Mouse (Mus musculus): ENCODE data around the gene Htra2. TPM values are rescaled to one million over a fixed set of nuclear protein-coding genes. Genes with fewer than 3 reads are reported as not detected.

Htra2 gene
- polyA plus RNA-seq, 1 experiment from 2014 or later, result 50.5 TPM

GRCm38 (mm10) chr6:83066441-83066840 lies 11.4 kb upstream of the Htra2 start:
- no peaks in the 10 kb centered on the region for H3K9me3 ChIP-seq (ENCODE audit: low read length)
- no peak overlapping the region for H3K4me2 ChIP-seq (replicated peaks; ENCODE audit: low read depth, low read length)
- 25% methylated on average over 6 of the region's 6 CpGs for WGBS
- H3K27me3 ChIP-seq (replicated peaks; ENCODE audit: insufficient read depth, low read length), result peaks cover 80% of the 10 kb centered on the region
- no peak for TF ChIP-seq EP300 (IDR thresholded peaks at IDR 0.05)
- no peak for TF ChIP-seq CTCF (IDR thresholded peaks at IDR 0.05)
- peaks cover 3% of the 10 kb centered on the region; the same call in 1 of the 2 replicates for H3K4me1 ChIP-seq (ENCODE audit: insufficient read depth, low read depth, low read length)
- no peak overlapping the region for H3K9ac ChIP-seq (replicated peaks; ENCODE audit: low read depth)
- ATAC-seq, result no peak
- no peaks in the 10 kb centered on the region for H3K36me3 ChIP-seq (ENCODE audit: insufficient read depth, low read length)
- H3K27ac ChIP-seq (ENCODE audit: low read length), result no peak overlapping the region
- DNase-seq (ENCODE audit: low spot score), result no peak
- no peak overlapping the region; the same call in 1 of the 2 replicates for H3K4me3 ChIP-seq (ENCODE audit: low read depth, low read length)

- ATAC-seq (no peak), DNase-seq (ENCODE audit: low spot score) (no peak)
- no peak for TF ChIP-seq CTCF (IDR thresholded peaks at IDR 0.05)
- no peak for TF ChIP-seq EP300 (IDR thresholded peaks at IDR 0.05)
- Histone ChIP-seq H3K4me1 (ENCODE audit: insufficient read depth, low read depth, low read length) (peaks cover 3% of the 10 kb centered on the region; the same call in 1 of the 2 replicates), H3K4me3 (ENCODE audit: low read depth, low read length) (no peak overlapping the region; the same call in 1 of the 2 replicates), H3K4me2 (replicated peaks; ENCODE audit: low read depth, low read length) (no peak overlapping the region), H3K36me3 (ENCODE audit: insufficient read depth, low read length) (no peaks in the 10 kb centered on the region), H3K9ac (replicated peaks; ENCODE audit: low read depth) (no peak overlapping the region), H3K9me3 (ENCODE audit: low read length) (no peaks in the 10 kb centered on the region), H3K27ac (ENCODE audit: low read length) (no peak overlapping the region), H3K27me3 (replicated peaks; ENCODE audit: insufficient read depth, low read length) (peaks cover 76% of the 10 kb centered on the region)
- 30% methylated on average over 8 of the region's 8 CpGs for WGBS
Measured at GRCm38 (mm10) chr6:83065995-83066394, 10.9 kb upstream of the Htra2 start.

- no peak overlapping the region for H3K27ac ChIP-seq (ENCODE audit: low read length)
- H3K9me3 ChIP-seq (ENCODE audit: low read length), result no peaks in the 10 kb centered on the region
- no peak overlapping the region for H3K9ac ChIP-seq (replicated peaks; ENCODE audit: low read depth)
- H3K27me3 ChIP-seq (replicated peaks; ENCODE audit: insufficient read depth, low read length), result peaks cover 13% of the 10 kb centered on the region; the same call in 1 of the 2 replicates
- TF ChIP-seq EP300 (IDR thresholded peaks at IDR 0.05), result no peak
- TF ChIP-seq CTCF (IDR thresholded peaks at IDR 0.05), result no peak
- H3K36me3 ChIP-seq (ENCODE audit: insufficient read depth, low read length), result 0 out of 2 replicates have a peak, but pooled peaks cover 8% of the 10 kb centered on the region
- no peak for DNase-seq (ENCODE audit: low spot score)
- peaks cover 7% of the 10 kb centered on the region; the same call in 1 of the 2 replicates for H3K4me1 ChIP-seq (ENCODE audit: insufficient read depth, low read depth, low read length)
- no peak overlapping the region for H3K4me2 ChIP-seq (replicated peaks; ENCODE audit: low read depth, low read length)
- ATAC-seq, result no peak
- no peak overlapping the region for H3K4me3 ChIP-seq (ENCODE audit: low read depth, low read length)
- WGBS, result 88% methylated on average over 2 of the region's 2 CpGs
Measured at GRCm38 (mm10) chr6:83058725-83059124, 3.7 kb upstream of the Htra2 start.

GRCm38 (mm10) chr6:83057790-83058189 lies 2.7 kb upstream of the Htra2 start, which contains the start of gene Dqx1:
Gene Dqx1 (plus strand): TSS chr6:83057844.
- ATAC-seq (peak; percentile 14), DNase-seq (ENCODE audit: low spot score) (peak; percentile 80)
- no peaks in the 10 kb centered on the region for H3K9me3 ChIP-seq (ENCODE audit: low read length)
- peaks cover 11% of the 10 kb centered on the region; the same call in 1 of the 2 replicates for H3K27me3 ChIP-seq (replicated peaks; ENCODE audit: insufficient read depth, low read length)
- 49% methylated on average over 3 of the region's 3 CpGs for WGBS
- no peak within 1 kb of the TSS for H3K27ac ChIP-seq (ENCODE audit: low read length)
- H3K4me3 ChIP-seq (ENCODE audit: low read depth, low read length), result no peak within 1 kb of the TSS
- peaks cover 16% of the 10 kb centered on the region for H3K4me1 ChIP-seq (ENCODE audit: insufficient read depth, low read depth, low read length)
- H3K36me3 ChIP-seq (ENCODE audit: insufficient read depth, low read length), result 0 out of 2 replicates have a peak, but pooled peaks cover 8% of the 10 kb centered on the region
- no peak within 1 kb of the TSS for H3K9ac ChIP-seq (replicated peaks; ENCODE audit: low read depth)
- H3K4me2 ChIP-seq (replicated peaks; ENCODE audit: low read depth, low read length), result no peak within 1 kb of the TSS; the same call in 1 of the 2 replicates
- TF ChIP-seq CTCF (IDR thresholded peaks at IDR 0.05) (no peak), EP300 (IDR thresholded peaks at IDR 0.05) (no peak)

- peak within 1 kb of the TSS; percentile 74 for H3K4me3 ChIP-seq (ENCODE audit: low read depth, low read length)
- ATAC-seq (peak; percentile 97), DNase-seq (ENCODE audit: low spot score) (peak; percentile 98)
- H3K9ac ChIP-seq (replicated peaks; ENCODE audit: low read depth), result peak within 1 kb of the TSS; percentile 91
- WGBS, result under 1% methylated on average over 52 of the region's 64 CpGs
- TF ChIP-seq CTCF (IDR thresholded peaks at IDR 0.05) (no peak), EP300 (IDR thresholded peaks at IDR 0.05) (peak; percentile 73)
- H3K36me3 ChIP-seq (ENCODE audit: insufficient read depth, low read length), result 0 out of 2 replicates have a peak, but pooled peaks cover 8% of the 10 kb centered on the region
- peak within 1 kb of the TSS; percentile 93 for H3K27ac ChIP-seq (ENCODE audit: low read length)
- peak within 1 kb of the TSS; percentile 99 for H3K4me2 ChIP-seq (replicated peaks; ENCODE audit: low read depth, low read length)
- H3K9me3 ChIP-seq (ENCODE audit: low read length), result no peaks in the 10 kb centered on the region
- no peaks in the 10 kb centered on the region for H3K27me3 ChIP-seq (replicated peaks; ENCODE audit: insufficient read depth, low read length)
- H3K4me1 ChIP-seq (ENCODE audit: insufficient read depth, low read depth, low read length), result peaks cover 19% of the 10 kb centered on the region
Measured at GRCm38 (mm10) chr6:83054074-83054851, 810 bp downstream of the Htra2 start, which contains the start of gene Aup1. Gene Aup1 (plus strand): TSS chr6:83054521.

GRCm38 (mm10) chr6:83053136-83053960 lies 1.7 kb downstream of the Htra2 start:
- H3K4me2 ChIP-seq (replicated peaks; ENCODE audit: low read depth, low read length), result peak overlapping the region; percentile 99
- peak overlapping the region; percentile 74 for H3K4me3 ChIP-seq (ENCODE audit: low read depth, low read length)
- no peaks in the 10 kb centered on the region for H3K9me3 ChIP-seq (ENCODE audit: low read length)
- no peaks in the 10 kb centered on the region for H3K27me3 ChIP-seq (replicated peaks; ENCODE audit: insufficient read depth, low read length)
- H3K36me3 ChIP-seq (ENCODE audit: insufficient read depth, low read length), result 0 out of 2 replicates have a peak, but pooled peaks cover 8% of the 10 kb centered on the region
- WGBS, result 1% methylated on average over 26 of the region's 26 CpGs
- ATAC-seq (no peak), DNase-seq (ENCODE audit: low spot score) (peak; percentile 62)
- peak overlapping the region; percentile 60 for H3K27ac ChIP-seq (ENCODE audit: low read length)
- 0 out of 2 replicates have a peak, but pooled peaks have one; percentile 1 for TF ChIP-seq CTCF (IDR thresholded peaks at IDR 0.05)
- no peak for TF ChIP-seq EP300 (IDR thresholded peaks at IDR 0.05)
- peaks cover 19% of the 10 kb centered on the region for H3K4me1 ChIP-seq (ENCODE audit: insufficient read depth, low read depth, low read length)
- peak overlapping the region; percentile 65 for H3K9ac ChIP-seq (replicated peaks; ENCODE audit: low read depth)
